Mouse (Mus musculus) inflammation-experienced regulatory T-cells, adult 6 months (primary cell): ENCODE results near the gene Chrne. TPM values are rescaled to one million over a fixed set of nuclear protein-coding genes. Genes with fewer than 3 reads are reported as not detected.
A peak's percentile ranks its signal among the peaks of the same experiment; 100 is the strongest.

Source experiments
- ATAC-seq: one replicate; pipeline ENCODE4 v1.8.0; 2017
- polyA plus RNA-seq, 3 experiments: library from polyadenylated mRNA; unstranded; fragments of 100-300 nt; shearing (Covaris generic); gene quantifications; one replicate each; pipeline ENCODE4 v1.2.1; 2017

The Chrne gene
- polyA plus RNA-seq, 3 experiments from 2014 or later, result 0.51 to 3.0 (median 0.78) TPM

- ATAC-seq, result no peak
These were observed 32.4 kb upstream of the Chrne start for GRCm38 (mm10) chr11:70651391-70651790.

DNA sequence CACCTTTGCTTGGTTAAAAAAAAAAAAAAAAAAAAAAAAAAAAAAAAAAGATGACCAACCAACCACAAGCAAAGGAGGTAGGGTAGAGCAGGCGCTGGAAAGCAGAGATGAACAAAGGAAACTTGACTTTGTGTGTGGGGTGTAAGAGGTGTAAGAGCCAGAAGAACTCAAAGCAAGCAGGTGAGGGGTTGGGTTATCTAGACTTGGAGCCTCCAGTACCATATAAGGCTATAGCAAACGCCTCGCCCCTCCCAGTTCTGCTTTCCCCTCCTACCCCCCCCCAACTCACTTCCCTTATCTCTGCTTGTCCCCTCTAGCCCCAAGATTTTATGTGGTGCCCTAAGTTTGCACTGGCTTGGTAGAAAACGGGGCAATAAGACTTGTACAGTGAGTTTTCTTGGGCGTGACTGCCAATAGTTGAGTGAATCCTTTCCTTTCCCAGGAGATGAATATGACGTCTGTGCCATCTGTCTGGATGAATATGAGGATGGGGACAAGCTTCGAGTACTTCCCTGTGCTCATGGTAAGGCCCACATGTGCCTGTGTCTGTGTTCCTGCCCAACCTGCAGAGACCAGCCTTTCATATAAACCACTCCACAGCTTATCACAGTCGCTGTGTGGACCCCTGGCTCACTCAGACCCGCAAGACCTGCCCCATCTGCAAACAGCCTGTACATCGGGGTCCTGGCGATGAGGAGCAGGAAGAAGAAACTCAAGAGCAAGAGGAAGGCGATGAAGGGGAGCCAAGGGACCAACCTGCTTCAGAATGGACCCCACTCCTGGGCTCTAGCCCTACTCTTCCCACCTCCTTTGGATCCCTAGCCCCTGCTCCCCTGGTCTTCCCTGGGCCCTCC is 31.5 kb upstream of the Chrne start:
- ATAC-seq, result peak; percentile 49

GRCm38 (mm10) chr11:70649185-70649734 is 30.2 kb upstream of the Chrne start:
- ATAC-seq, result no peak

GRCm38 (mm10) chr11:70648512-70648911 is 29.5 kb upstream of the Chrne start:
- no peak for ATAC-seq

GRCm38 (mm10) chr11:70647716-70648420 is 28.9 kb upstream of the Chrne start:
- no peak for ATAC-seq

- ATAC-seq, result peak; percentile 77
These were observed 28.0 kb upstream of the Chrne start, which contains the start of the genes Rnf167 and Slc25a11 for GRCm38 (mm10) chr11:70646691-70647650. Gene Rnf167, plus strand, starts transcription at chr11:70647235. Gene Slc25a11, minus strand, starts transcription at chr11:70647479.

DNA sequence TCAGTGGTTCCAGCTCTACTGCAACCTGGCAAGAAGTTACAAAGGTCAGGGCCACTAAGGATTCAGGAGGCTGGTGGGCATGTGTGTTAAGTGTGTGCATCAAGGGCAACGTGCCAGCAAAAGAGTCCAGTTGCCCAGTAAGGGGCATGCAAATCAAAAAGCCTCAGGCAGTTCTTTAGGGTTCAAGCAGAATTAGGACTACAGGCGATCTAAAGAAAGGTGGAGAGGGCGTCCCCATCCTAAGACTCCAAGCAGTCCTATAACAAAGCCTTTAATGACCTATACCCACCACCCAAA is 27.2 kb upstream of the Chrne start:
- ATAC-seq, result no peak

GRCm38 (mm10) chr11:70645461-70646258 is 26.6 kb upstream of the Chrne start:
- ATAC-seq, result no peak

DNA sequence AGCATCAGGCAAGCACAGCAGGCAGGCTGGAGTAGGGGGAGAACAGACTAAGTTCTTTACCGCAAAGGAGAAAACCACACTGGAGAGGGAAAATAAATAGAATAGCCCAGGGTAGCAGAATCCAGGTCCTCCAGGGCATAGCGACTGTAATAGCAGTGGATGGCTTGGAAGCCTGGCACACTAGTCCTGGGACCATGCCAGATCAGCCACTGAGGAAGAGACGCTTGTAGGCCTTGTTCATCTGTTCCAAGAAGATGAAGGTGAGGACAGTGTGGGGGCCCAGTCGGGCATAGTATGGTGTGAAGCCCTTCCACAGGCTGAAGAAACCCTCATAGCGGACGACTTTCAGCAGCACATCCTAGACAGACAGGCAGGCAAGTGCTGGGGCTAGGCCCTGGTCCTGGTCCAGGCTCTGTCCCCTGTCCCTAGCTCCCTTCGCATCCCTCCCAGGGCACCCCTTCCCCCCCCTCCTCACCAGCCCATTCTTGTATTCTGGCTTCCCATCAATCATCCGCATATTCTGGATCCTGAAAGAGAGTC is 25.6 kb upstream of the Chrne start:
- ATAC-seq, result no peak

- no peak for ATAC-seq
These were observed 24.0 kb upstream of the Chrne start for GRCm38 (mm10) chr11:70643051-70643450.

DNA sequence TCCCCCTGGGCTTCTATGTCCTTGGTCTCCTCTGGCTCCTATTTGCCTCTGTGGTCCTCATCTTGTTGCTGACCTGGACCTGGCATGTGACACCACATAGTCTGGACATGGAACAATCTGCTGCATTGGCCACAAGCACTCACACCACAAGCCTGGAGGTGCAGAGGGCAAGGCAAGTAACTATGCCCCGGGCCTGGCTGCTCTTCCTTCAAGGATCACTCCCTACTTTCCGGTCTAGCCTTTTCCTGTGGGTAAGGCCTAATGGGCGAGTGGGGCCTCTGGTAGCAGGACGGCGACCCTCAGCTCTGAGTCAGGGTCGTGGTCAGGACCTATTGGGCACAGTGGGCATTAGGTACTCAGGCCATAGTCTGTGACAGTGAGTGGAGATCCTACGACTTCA is 22.2 kb upstream of the Chrne start:
- no peak for ATAC-seq

DNA sequence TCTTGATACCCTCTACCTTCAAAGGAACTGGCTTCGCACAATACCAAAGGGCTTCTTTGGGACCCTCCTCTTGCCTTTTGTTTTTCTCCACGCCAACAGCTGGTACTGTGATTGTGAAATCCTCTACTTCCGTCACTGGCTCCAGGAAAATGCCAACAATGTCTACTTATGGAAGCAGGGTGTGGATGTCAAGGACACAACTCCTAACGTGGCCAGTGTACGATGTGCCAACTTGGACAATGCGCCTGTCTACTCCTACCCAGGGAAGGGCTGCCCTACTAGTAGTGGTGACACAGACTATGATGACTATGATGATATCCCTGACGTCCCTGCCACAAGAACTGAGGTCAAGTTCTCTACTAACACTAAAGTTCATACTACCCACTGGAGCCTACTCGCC is 21.0 kb upstream of the Chrne start:
- ATAC-seq, result no peak

- ATAC-seq, result no peak
These were observed 19.8 kb upstream of the Chrne start, which contains the start of gene Gp1ba for GRCm38 (mm10) chr11:70638714-70639278. Gene Gp1ba, plus strand, starts transcription at chr11:70639122.

DNA sequence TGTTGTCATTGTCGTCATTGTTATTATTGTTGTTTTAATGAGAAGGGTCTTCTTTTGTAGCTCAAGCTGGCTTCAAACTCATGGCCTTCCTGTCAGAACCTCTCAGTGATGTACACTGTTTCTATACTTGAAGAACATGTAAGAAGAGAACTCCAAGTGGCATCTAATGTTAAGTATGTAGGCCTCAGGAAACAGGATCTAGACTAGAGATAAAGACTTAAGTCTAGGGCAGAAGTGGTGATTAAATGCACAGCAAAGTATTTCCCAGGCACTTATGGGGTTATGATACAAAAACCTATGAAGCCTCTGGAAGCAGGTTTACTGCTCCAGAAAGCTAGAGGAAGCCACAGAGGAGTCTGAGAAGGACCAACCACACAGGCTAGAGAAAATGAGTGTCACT is 19.3 kb upstream of the Chrne start:
- no peak for ATAC-seq

- no peak for ATAC-seq
These were observed 18.7 kb upstream of the Chrne start for GRCm38 (mm10) chr11:70637764-70638163.

GRCm38 (mm10) chr11:70635601-70636000 is 16.6 kb upstream of the Chrne start:
- no peak for ATAC-seq

GRCm38 (mm10) chr11:70630129-70630528 is 11.1 kb upstream of the Chrne start:
- no peak for ATAC-seq

DNA sequence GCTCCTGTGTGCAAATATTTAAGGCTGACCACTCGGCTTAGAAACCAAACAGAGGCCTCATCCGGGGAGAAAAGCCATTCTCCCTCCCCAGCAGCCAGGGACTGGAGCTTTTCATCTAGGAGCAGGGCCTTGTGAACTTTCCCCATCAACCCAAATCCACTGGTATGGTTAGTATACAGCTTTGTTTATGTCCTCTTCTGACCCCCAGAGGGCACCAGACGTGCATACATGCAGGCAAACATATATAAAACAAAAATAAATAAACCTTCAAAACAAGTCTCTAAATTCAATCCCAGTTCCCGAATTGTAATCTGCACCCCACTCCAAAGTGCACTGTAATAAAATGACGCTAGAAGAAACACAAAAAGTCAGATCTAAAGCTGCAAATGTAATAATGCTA is 10.5 kb upstream of the Chrne start:
- ATAC-seq, result no peak

- ATAC-seq, result no peak
These were observed 9.4 kb upstream of the Chrne start for GRCm38 (mm10) chr11:70628431-70628830.

- no peak for ATAC-seq
These were observed 7.9 kb upstream of the Chrne start for GRCm38 (mm10) chr11:70626877-70627276.

- no peak for ATAC-seq
These were observed 6.5 kb upstream of the Chrne start for GRCm38 (mm10) chr11:70625473-70625872.
